Mouse (Mus musculus): ENCODE data around the gene Hoxd9. TPM values are rescaled to one million over a fixed set of nuclear protein-coding genes. Genes with fewer than 3 reads are reported as not detected.

Gene Hoxd9
- total and polyA plus RNA-seq, 2 experiments from 2014 or later, result not detected

- Histone ChIP-seq H3K36me3 (ENCODE audit: insufficient read depth, low read length) (no peaks in the 10 kb centered on the region), H3K27me3 (ENCODE audit: insufficient read depth, low read length) (peaks cover 88% of the 10 kb centered on the region), H3K4me3 (ENCODE audit: low read length) (no peak overlapping the region), H3K4me1 (ENCODE audit: insufficient read depth, low read length) (no peaks in the 10 kb centered on the region), H3K9me3 (ENCODE audit: low read length) (no peaks in the 10 kb centered on the region), H3K27ac (no peak overlapping the region), H3K9ac (replicated peaks; ENCODE audit: low read length) (no peak overlapping the region), H3K4me2 (ENCODE audit: low read depth, low read length) (no peak overlapping the region)
- no peak for ATAC-seq
- no peak for DNase-seq (ENCODE audit: low spot score)
- 20% methylated on average over 8 of the region's 8 CpGs for WGBS
- no peak for TF ChIP-seq CTCF (IDR thresholded peaks at IDR 0.05; ENCODE audit: low read depth)
Observed at GRCm38 (mm10) chr2:74722949-74723348, 25.4 kb downstream of the Hoxd9 start.

GRCm38 (mm10) chr2:74724244-74725015 lies 26.9 kb downstream of the Hoxd9 start:
- Histone ChIP-seq H3K27me3 (ENCODE audit: insufficient read depth, low read length) (peaks cover 89% of the 10 kb centered on the region), H3K4me2 (ENCODE audit: low read depth, low read length) (no peak overlapping the region), H3K27ac (no peak overlapping the region), H3K9me3 (ENCODE audit: low read length) (no peaks in the 10 kb centered on the region), H3K4me3 (ENCODE audit: low read length) (no peak overlapping the region), H3K36me3 (ENCODE audit: insufficient read depth, low read length) (no peaks in the 10 kb centered on the region), H3K9ac (replicated peaks; ENCODE audit: low read length) (no peak overlapping the region), H3K4me1 (ENCODE audit: insufficient read depth, low read length) (no peaks in the 10 kb centered on the region)
- DNase-seq (ENCODE audit: low spot score) (no peak), ATAC-seq (no peak)
- no peak for TF ChIP-seq CTCF (IDR thresholded peaks at IDR 0.05; ENCODE audit: low read depth)
- WGBS, result 13% methylated on average over 7 of the region's 7 CpGs

- Histone ChIP-seq H3K4me2 (ENCODE audit: low read depth, low read length) (no peak overlapping the region), H3K4me1 (ENCODE audit: insufficient read depth, low read length) (no peaks in the 10 kb centered on the region), H3K4me3 (ENCODE audit: low read length) (no peak overlapping the region), H3K9ac (replicated peaks; ENCODE audit: low read length) (no peak overlapping the region), H3K36me3 (ENCODE audit: insufficient read depth, low read length) (no peaks in the 10 kb centered on the region), H3K27ac (no peak overlapping the region), H3K9me3 (ENCODE audit: low read length) (no peaks in the 10 kb centered on the region), H3K27me3 (ENCODE audit: insufficient read depth, low read length) (peaks cover 89% of the 10 kb centered on the region)
- ATAC-seq (no peak), DNase-seq (ENCODE audit: low spot score) (no peak)
- no peak for TF ChIP-seq CTCF (IDR thresholded peaks at IDR 0.05; ENCODE audit: low read depth)
- 8% methylated on average over 17 of the region's 17 CpGs for WGBS
Observed at GRCm38 (mm10) chr2:74725171-74725570, 27.6 kb downstream of the Hoxd9 start.

GRCm38 (mm10) chr2:74726551-74726950 lies 29.0 kb downstream of the Hoxd9 start, which contains the start of gene Gm28230:
Gene Gm28230, plus strand, starts transcription at chr2:74726728.
- WGBS, result 7% methylated on average over 5 of the region's 5 CpGs
- Histone ChIP-seq H3K36me3 (ENCODE audit: insufficient read depth, low read length) (no peaks in the 10 kb centered on the region), H3K9ac (replicated peaks; ENCODE audit: low read length) (peak within 1 kb of the TSS; percentile 35), H3K4me2 (ENCODE audit: low read depth, low read length) (peak within 1 kb of the TSS; percentile 50), H3K27ac (peak within 1 kb of the TSS; percentile 56), H3K27me3 (ENCODE audit: insufficient read depth, low read length) (peaks cover 89% of the 10 kb centered on the region), H3K4me1 (ENCODE audit: insufficient read depth, low read length) (no peaks in the 10 kb centered on the region), H3K9me3 (ENCODE audit: low read length) (no peaks in the 10 kb centered on the region), H3K4me3 (ENCODE audit: low read length) (peak within 1 kb of the TSS; percentile 41)
- TF ChIP-seq CTCF (IDR thresholded peaks at IDR 0.05; ENCODE audit: low read depth), result no peak
- DNase-seq (ENCODE audit: low spot score) (no peak), ATAC-seq (peak; percentile 46; the same call in 1 of the 2 replicates)

GRCm38 (mm10) chr2:74726973-74727639 lies 29.6 kb downstream of the Hoxd9 start:
- peaks cover 89% of the 10 kb centered on the region for H3K27me3 ChIP-seq (ENCODE audit: insufficient read depth, low read length)
- H3K4me1 ChIP-seq (ENCODE audit: insufficient read depth, low read length), result no peaks in the 10 kb centered on the region
- TF ChIP-seq CTCF (IDR thresholded peaks at IDR 0.05; ENCODE audit: low read depth), result no peak
- H3K9me3 ChIP-seq (ENCODE audit: low read length), result no peaks in the 10 kb centered on the region
- peak overlapping the region; percentile 35 for H3K9ac ChIP-seq (replicated peaks; ENCODE audit: low read length)
- H3K36me3 ChIP-seq (ENCODE audit: insufficient read depth, low read length), result no peaks in the 10 kb centered on the region
- peak overlapping the region; percentile 56 for H3K27ac ChIP-seq
- DNase-seq (ENCODE audit: low spot score) (no peak), ATAC-seq (0 out of 2 replicates have a peak, but pooled peaks have one; percentile 50)
- 1% methylated on average over 43 of the region's 43 CpGs for WGBS
- H3K4me2 ChIP-seq (ENCODE audit: low read depth, low read length), result peak overlapping the region; percentile 50
- H3K4me3 ChIP-seq (ENCODE audit: low read length), result peak overlapping the region; percentile 41

GRCm38 (mm10) chr2:74727640-74728302 lies 30.2 kb downstream of the Hoxd9 start:
- no peak for TF ChIP-seq CTCF (IDR thresholded peaks at IDR 0.05; ENCODE audit: low read depth)
- Histone ChIP-seq H3K4me2 (ENCODE audit: low read depth, low read length) (peak overlapping the region; percentile 50), H3K27me3 (ENCODE audit: insufficient read depth, low read length) (peaks cover 85% of the 10 kb centered on the region), H3K9ac (replicated peaks; ENCODE audit: low read length) (peak overlapping the region; percentile 35; the same call in 1 of the 2 replicates), H3K27ac (peak overlapping the region; percentile 56), H3K36me3 (ENCODE audit: insufficient read depth, low read length) (no peaks in the 10 kb centered on the region), H3K4me1 (ENCODE audit: insufficient read depth, low read length) (no peaks in the 10 kb centered on the region), H3K9me3 (ENCODE audit: low read length) (no peaks in the 10 kb centered on the region), H3K4me3 (ENCODE audit: low read length) (peak overlapping the region; percentile 41)
- DNase-seq (ENCODE audit: low spot score), result no peak
- WGBS, result 3% methylated on average over 25 of the region's 25 CpGs
- peak; percentile 30; the same call in 1 of the 2 replicates for ATAC-seq

Data from hindbrain, postnatal 0 days (tissue).